Mouse (Mus musculus) limb, embryonic 11.5 days (tissue): ENCODE measurements around the gene Mrrf. TPM values are rescaled to one million over a fixed set of nuclear protein-coding genes. Genes with fewer than 3 reads are reported as not detected.
"Not testable (repeated sequence)": the region's sequence is repeated elsewhere in the genome, so short reads cannot be mapped to it uniquely, and the experiment has no call there.

ENCODE experiments used
- ATAC-seq: fragments of 200-750 bp; cut with Nextera tagmentation; 2 replicates; pipeline ENCODE4 v1.8.0; 2017; ENCODE audit warnings: low read depth; ENCODE audit not compliant: insufficient number of reproducible peaks, low FRiP score, low TSS enrichment
- DNase-seq: peaks from one replicate; pipeline ENCODE4 v3.0.0-alpha.2; 2015; ENCODE audit warnings: low spot score
- H3K27ac ChIP-seq: fragments of 300-500 bp; sonication (generic); replicated peaks from 2 replicates; pipeline ENCODE4 v1.5.1; 2014; ENCODE audit warnings: low read depth, mild to moderate bottlenecking, low read length
- H3K27me3 ChIP-seq: fragments of 300-500 bp; sonication (generic); 2 replicates; pipeline ENCODE4 v1.6.1; 2014; ENCODE audit warnings: mild to moderate bottlenecking, low read length, mixed read lengths; ENCODE audit not compliant: control insufficient read depth, insufficient read depth
- H3K36me3 ChIP-seq: fragments of 300-500 bp; sonication (generic); 2 replicates; pipeline ENCODE4 v1.6.1; 2014; ENCODE audit warnings: mild to moderate bottlenecking, low read length, moderate library complexity, mixed read lengths; ENCODE audit not compliant: control insufficient read depth, insufficient read depth
- H3K4me1 ChIP-seq: fragments of 300-500 bp; sonication (generic); 2 replicates; pipeline ENCODE4 v1.6.1; 2014; ENCODE audit warnings: low read length, mixed read lengths; ENCODE audit not compliant: control insufficient read depth, insufficient read depth
- H3K4me2 ChIP-seq: fragments of 300-500 bp; sonication (generic); 2 replicates; pipeline ENCODE4 v1.6.1; 2014; ENCODE audit warnings: low read depth, mild to moderate bottlenecking, moderate library complexity; ENCODE audit not compliant: severe bottlenecking
- H3K4me3 ChIP-seq: fragments of 300-500 bp; sonication (generic); 2 replicates; pipeline ENCODE4 v1.5.1; 2014; ENCODE audit warnings: low read depth, low read length
- H3K9ac ChIP-seq: fragments of 300-500 bp; sonication (generic); 2 replicates; pipeline ENCODE4 v1.6.1; 2014; ENCODE audit warnings: mild to moderate bottlenecking, low read length
- H3K9me3 ChIP-seq: fragments of 300-500 bp; sonication (generic); 2 replicates; pipeline ENCODE4 v1.6.1; 2016; ENCODE audit warnings: low read length; ENCODE audit not compliant: control insufficient read depth
- WGBS: fragments of 180-500 bp; shearing (Covaris S2); extraction: QIAGEN DNeasy Blood & Tissue Kit; methylation state at CpG from one replicate; pipeline ENCODE4 v1.1.7; 2014; 5-methylcytosine and 5-hydroxymethylcytosine counted together
- polyA plus RNA-seq: library from polyadenylated mRNA; unstranded; fragments of >200 nt; fragmentation: Nextera tagmentation; extraction: Ambion mirVana; gene quantifications from 2 replicates; pipeline ENCODE4 v1.2.1, GENCODE M21; 2014

The Mrrf gene
- polyA plus RNA-seq, 1 experiment from 2014 or later = 26.5 TPM

GRCm38 (mm10) chr2:36183278-36183677, 47.1 kb downstream of the Mrrf start:
- Histone ChIP-seq H3K9ac (no peak overlapping the region), H3K4me3 (no peak overlapping the region), H3K4me2 (no peak overlapping the region), H3K9me3 (no peaks in the 10 kb centered on the region), H3K27me3 (no peaks in the 10 kb centered on the region), H3K27ac (no peak overlapping the region), H3K4me1 (no peaks in the 10 kb centered on the region), H3K36me3 (no peaks in the 10 kb centered on the region; the same call in 1 of the 2 replicates)
- WGBS = 74% methylated on average over 2 of the region's 2 CpGs
- no peak for ATAC-seq
- DNase-seq = no peak

GRCm38 (mm10) chr2:36184192-36184591, 48.0 kb downstream of the Mrrf start:
- Histone ChIP-seq H3K9ac (no peak overlapping the region), H3K36me3 (no peaks in the 10 kb centered on the region), H3K27ac (no peak overlapping the region), H3K27me3 (no peaks in the 10 kb centered on the region), H3K4me1 (no peaks in the 10 kb centered on the region), H3K4me3 (no peak overlapping the region), H3K9me3 (no peaks in the 10 kb centered on the region), H3K4me2 (no peak overlapping the region)
- DNase-seq (no peak), ATAC-seq (no peak)
- WGBS = 91% methylated on average over 2 of the region's 2 CpGs

- no peaks in the 10 kb centered on the region for H3K4me1 ChIP-seq
- no peak for DNase-seq
- 79% methylated on average over 6 of the region's 6 CpGs for WGBS
- H3K36me3 ChIP-seq = no peaks in the 10 kb centered on the region
- H3K4me2 ChIP-seq = no peak overlapping the region
- no peaks in the 10 kb centered on the region for H3K27me3 ChIP-seq
- no peaks in the 10 kb centered on the region for H3K9me3 ChIP-seq
- H3K4me3 ChIP-seq = no peak overlapping the region
- H3K27ac ChIP-seq = no peak overlapping the region
- no peak for ATAC-seq
- H3K9ac ChIP-seq = no peak overlapping the region
These were observed 48.7 kb downstream of the Mrrf start for GRCm38 (mm10) chr2:36184876-36185275.

GRCm38 (mm10) chr2:36189200-36189599, 53.0 kb downstream of the Mrrf start:
- not testable (repeated sequence) for H3K4me3 ChIP-seq, H3K36me3 ChIP-seq, H3K4me2 ChIP-seq, H3K9me3 ChIP-seq, H3K9ac ChIP-seq, DNase-seq, H3K27ac ChIP-seq, H3K4me1 ChIP-seq, H3K27me3 ChIP-seq, ATAC-seq
- 79% methylated on average over 6 of the region's 6 CpGs for WGBS

- DNase-seq = no peak
- Histone ChIP-seq H3K9me3 (no peaks in the 10 kb centered on the region), H3K9ac (no peak overlapping the region), H3K4me3 (no peak overlapping the region), H3K27me3 (no peaks in the 10 kb centered on the region), H3K4me1 (peaks cover 4% of the 10 kb centered on the region; the same call in 1 of the 2 replicates), H3K4me2 (no peak overlapping the region), H3K27ac (no peak overlapping the region), H3K36me3 (no peaks in the 10 kb centered on the region)
- WGBS = 34% methylated on average over 12 of the region's 12 CpGs
- ATAC-seq = no peak
These were observed 55.1 kb downstream of the Mrrf start for GRCm38 (mm10) chr2:36191098-36191941.

DNA sequence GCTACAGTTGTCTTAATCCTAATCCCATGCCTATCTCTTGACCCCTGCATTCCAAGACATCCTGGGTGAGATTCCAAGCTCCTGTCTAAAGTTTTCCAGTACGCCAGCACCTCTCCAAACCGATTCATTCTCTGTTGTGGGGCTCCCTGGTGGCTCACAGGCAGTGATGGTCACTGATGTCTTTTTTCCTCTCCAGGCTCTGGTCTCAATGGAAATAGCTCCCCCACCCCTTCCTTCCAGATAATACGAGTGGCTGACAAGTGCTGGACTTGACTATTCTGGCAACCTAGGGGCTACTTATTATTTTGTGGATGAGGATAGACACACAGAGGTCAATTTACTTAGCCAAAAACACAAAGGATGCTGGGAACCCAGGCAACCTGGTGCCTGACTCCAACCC, 60.8 kb downstream of the Mrrf start:
- DNase-seq = no peak
- WGBS = 69% methylated on average over 3 of the region's 3 CpGs
- peaks cover 16% of the 10 kb centered on the region for H3K27me3 ChIP-seq

DNA sequence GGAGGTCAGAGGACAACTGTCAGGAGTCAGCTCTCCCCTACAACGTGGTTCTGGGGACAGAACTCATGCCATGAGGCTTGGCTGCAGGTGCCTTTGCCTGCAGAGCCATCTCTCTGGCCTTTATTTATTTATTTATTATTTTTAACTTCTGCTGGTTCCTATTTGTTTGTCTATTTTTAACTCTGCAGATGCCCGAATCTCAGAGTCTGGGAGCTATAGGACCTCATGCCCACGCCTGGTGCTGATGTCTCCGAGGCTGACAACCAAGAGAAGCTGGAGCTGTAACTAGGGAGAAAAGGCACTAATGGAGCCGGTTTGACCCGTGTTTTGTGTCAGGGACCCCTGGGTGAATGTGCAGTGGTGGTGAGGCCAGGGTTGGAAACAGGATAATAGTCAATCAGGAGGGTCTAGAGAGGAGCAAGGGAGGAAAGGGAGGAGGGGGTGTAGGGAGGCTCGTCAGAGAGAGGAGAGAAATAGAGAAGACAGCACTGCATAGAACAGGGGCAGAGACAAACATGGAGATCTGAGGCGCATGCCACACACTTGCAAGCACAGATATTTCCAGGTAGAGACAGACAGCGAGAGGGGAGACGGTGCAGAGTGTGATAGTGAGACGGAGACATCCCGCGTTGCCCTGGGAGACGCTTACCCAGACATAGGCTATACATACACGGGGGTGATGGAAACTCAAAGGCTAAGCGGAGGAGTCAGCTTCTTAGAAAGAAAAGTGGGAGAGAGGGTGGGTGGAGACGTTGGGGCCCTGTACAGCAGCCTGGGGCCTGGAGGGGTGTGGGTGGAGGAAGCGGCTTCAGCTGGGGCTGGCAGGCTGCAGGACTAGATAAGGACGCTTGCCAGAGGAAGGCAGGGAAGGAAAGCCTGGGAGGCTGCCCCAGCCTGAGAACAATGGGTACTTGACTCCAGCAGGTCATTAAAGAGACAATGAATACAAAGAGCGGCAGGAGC, 62.0 kb downstream of the Mrrf start:
- DNase-seq (no peak), ATAC-seq (no peak)
- Histone ChIP-seq H3K4me2 (no peak overlapping the region), H3K27ac (no peak overlapping the region), H3K9me3 (no peaks in the 10 kb centered on the region), H3K36me3 (no peaks in the 10 kb centered on the region), H3K4me1 (peaks cover 3% of the 10 kb centered on the region; the same call in 1 of the 2 replicates), H3K9ac (no peak overlapping the region), H3K27me3 (peaks cover 27% of the 10 kb centered on the region), H3K4me3 (no peak overlapping the region)
- WGBS = 26% methylated on average over 20 of the region's 20 CpGs

More for the DNA sequence above, 60.8 kb downstream of the Mrrf start:
- Histone ChIP-seq H3K4me3 (no peak overlapping the region), H3K27ac (no peak overlapping the region), H3K36me3 (no peaks in the 10 kb centered on the region), H3K9me3 (no peaks in the 10 kb centered on the region), H3K4me2 (no peak overlapping the region), H3K9ac (no peak overlapping the region), H3K4me1 (no peaks in the 10 kb centered on the region)
- no peak for ATAC-seq

- WGBS = 32% methylated on average over 3 of the region's 3 CpGs
- Histone ChIP-seq H3K4me2 (no peak overlapping the region), H3K9ac (no peak overlapping the region), H3K9me3 (no peaks in the 10 kb centered on the region), H3K27ac (no peak overlapping the region), H3K4me1 (peaks cover 3% of the 10 kb centered on the region; the same call in 1 of the 2 replicates), H3K4me3 (no peak overlapping the region), H3K36me3 (no peaks in the 10 kb centered on the region), H3K27me3 (peaks cover 31% of the 10 kb centered on the region)
- DNase-seq (no peak), ATAC-seq (no peak)
These were observed 62.7 kb downstream of the Mrrf start for GRCm38 (mm10) chr2:36198882-36199262.
